Mouse (Mus musculus): ENCODE data around the gene Tcirg1. TPM values are rescaled to one million over a fixed set of nuclear protein-coding genes. Genes with fewer than 3 reads are reported as not detected.

Gene Tcirg1
- total RNA-seq, 1 experiment, result 55.2 TPM

GRCm38 (mm10) chr19:3857220-3857619, 49.7 kb downstream of the Tcirg1 start:
- TF ChIP-seq HCFC1 (IDR thresholded peaks at IDR 0.05; ENCODE audit: borderline replicate concordance, insufficient read depth, low read length) (no peak), MAFK (IDR thresholded peaks at IDR 0.05; ENCODE audit: insufficient read depth, low read depth, low read length) (no peak), ZNF384 (IDR thresholded peaks at IDR 0.05; ENCODE audit: low read depth, low read length) (no peak), CHD2 (IDR thresholded peaks at IDR 0.05; ENCODE audit: low read depth, low read length) (no peak), ZC3H11A (IDR thresholded peaks at IDR 0.05; ENCODE audit: borderline replicate concordance, low read depth, low read length) (no peak)
- H3K4me3 ChIP-seq (ENCODE audit: insufficient read depth in 1 of 2, low read depth in 1 of 2, low read length in 2 of 2, poor library complexity in 1 of 2, severe bottlenecking in 1 of 2), result no peak overlapping the region
- H3K4me1 ChIP-seq (ENCODE audit: control insufficient read depth in 2 of 2, insufficient read depth in 2 of 2, low read length in 2 of 2, poor library complexity in 1 of 2), result peaks cover 2 to 12% of the 10 kb centered on the region in 2 experiments; a peak in 2 of 4 replicates
- H3K27ac ChIP-seq (ENCODE audit: insufficient read depth, low read depth, low read length, poor library complexity, severe bottlenecking), result no peak overlapping the region
- in situ Hi-C loops (cut with MboI; ENCODE audit: low sequenced_read_pairs in 2 of 2, unreplicated experiment in 2 of 2), result no loop called here
- no peak for DNase-seq (ENCODE audit: low read depth, low spot score)
- H3K9me3 ChIP-seq (ENCODE audit: control insufficient read depth, insufficient read depth, low read depth, low read length), result no peaks in the 10 kb centered on the region
- peaks cover 3% of the 10 kb centered on the region; the same call in 1 of the 2 replicates for H3K36me3 ChIP-seq (ENCODE audit: control insufficient read depth, insufficient read depth, low read length, poor library complexity, severe bottlenecking)
- no peak overlapping the region for H3K9ac ChIP-seq (ENCODE audit: insufficient read depth, low read depth, low read length, poor library complexity, severe bottlenecking)

- in situ Hi-C loops (cut with MboI; ENCODE audit: low sequenced_read_pairs in 2 of 2, unreplicated experiment in 2 of 2), result no loop called here
- peak; percentile 22 for DNase-seq (ENCODE audit: low read depth, low spot score)
- Histone ChIP-seq H3K4me3 (ENCODE audit: insufficient read depth in 1 of 2, low read depth in 1 of 2, low read length in 2 of 2, poor library complexity in 1 of 2, severe bottlenecking in 1 of 2) (peak overlapping the region; percentile 30 to 37; a peak in 3 of 4 replicates), H3K9me3 (ENCODE audit: control insufficient read depth, insufficient read depth, low read depth, low read length) (no peaks in the 10 kb centered on the region), H3K36me3 (ENCODE audit: control insufficient read depth, insufficient read depth, low read length, poor library complexity, severe bottlenecking) (0 out of 2 replicates have a peak, but pooled peaks cover under 1% of the 10 kb centered on the region), H3K4me1 (ENCODE audit: control insufficient read depth in 2 of 2, insufficient read depth in 2 of 2, low read length in 2 of 2, poor library complexity in 1 of 2) (peaks cover 2 to 10% of the 10 kb centered on the region in 2 experiments; a peak in 2 of 4 replicates), H3K27ac (ENCODE audit: insufficient read depth, low read depth, low read length, poor library complexity, severe bottlenecking) (peak overlapping the region; percentile 6; the same call in 1 of the 2 replicates), H3K9ac (ENCODE audit: insufficient read depth, low read depth, low read length, poor library complexity, severe bottlenecking) (no peak overlapping the region; the same call in 1 of the 2 replicates)
- TF ChIP-seq CHD2 (IDR thresholded peaks at IDR 0.05; ENCODE audit: low read depth, low read length), result no peak
Measured at GRCm38 (mm10) chr19:3855601-3856000, 51.3 kb downstream of the Tcirg1 start.

GRCm38 (mm10) chr19:3855091-3855490, 51.8 kb downstream of the Tcirg1 start:
- TF ChIP-seq HCFC1 (IDR thresholded peaks at IDR 0.05; ENCODE audit: borderline replicate concordance, insufficient read depth, low read length) (no peak), ZC3H11A (IDR thresholded peaks at IDR 0.05; ENCODE audit: borderline replicate concordance, low read depth, low read length) (no peak), CHD2 (IDR thresholded peaks at IDR 0.05; ENCODE audit: low read depth, low read length) (no peak), MAFK (IDR thresholded peaks at IDR 0.05; ENCODE audit: insufficient read depth, low read depth, low read length) (no peak), ZNF384 (IDR thresholded peaks at IDR 0.05; ENCODE audit: low read depth, low read length) (no peak)
- DNase-seq (ENCODE audit: low read depth, low spot score), result no peak
- no peaks in the 10 kb centered on the region for H3K36me3 ChIP-seq (ENCODE audit: control insufficient read depth, insufficient read depth, low read length, poor library complexity, severe bottlenecking)
- H3K9me3 ChIP-seq (ENCODE audit: control insufficient read depth, insufficient read depth, low read depth, low read length), result no peaks in the 10 kb centered on the region
- peak overlapping the region; percentile 30 to 37; a peak in 3 of 4 replicates for H3K4me3 ChIP-seq (ENCODE audit: insufficient read depth in 1 of 2, low read depth in 1 of 2, low read length in 2 of 2, poor library complexity in 1 of 2, severe bottlenecking in 1 of 2)
- 0 out of 2 replicates have a peak overlapping the region, but pooled peaks have one; percentile 14 for H3K9ac ChIP-seq (ENCODE audit: insufficient read depth, low read depth, low read length, poor library complexity, severe bottlenecking)
- peak overlapping the region; percentile 6; the same call in 1 of the 2 replicates for H3K27ac ChIP-seq (ENCODE audit: insufficient read depth, low read depth, low read length, poor library complexity, severe bottlenecking)
- in situ Hi-C loops (cut with MboI; ENCODE audit: low sequenced_read_pairs in 2 of 2, unreplicated experiment in 2 of 2), result no loop called here
- peaks cover 2 to 10% of the 10 kb centered on the region in 2 experiments; a peak in 2 of 4 replicates for H3K4me1 ChIP-seq (ENCODE audit: control insufficient read depth in 2 of 2, insufficient read depth in 2 of 2, low read length in 2 of 2, poor library complexity in 1 of 2)

GRCm38 (mm10) chr19:3853891-3854290, 53.0 kb downstream of the Tcirg1 start:
- no peak for DNase-seq (ENCODE audit: low read depth, low spot score)
- peak overlapping the region in 1 of 2 experiments; percentile 6; a peak in 2 of 4 replicates for H3K4me3 ChIP-seq (ENCODE audit: insufficient read depth in 1 of 2, low read depth in 1 of 2, low read length in 2 of 2, poor library complexity in 1 of 2, severe bottlenecking in 1 of 2)
- no peak overlapping the region for H3K27ac ChIP-seq (ENCODE audit: insufficient read depth, low read depth, low read length, poor library complexity, severe bottlenecking)
- in situ Hi-C loops (cut with MboI; ENCODE audit: low sequenced_read_pairs in 2 of 2, unreplicated experiment in 2 of 2), result no loop called here
- no peaks in the 10 kb centered on the region for H3K36me3 ChIP-seq (ENCODE audit: control insufficient read depth, insufficient read depth, low read length, poor library complexity, severe bottlenecking)
- H3K4me1 ChIP-seq (ENCODE audit: control insufficient read depth in 2 of 2, insufficient read depth in 2 of 2, low read length in 2 of 2, poor library complexity in 1 of 2), result peaks cover 2 to 14% of the 10 kb centered on the region in 2 experiments; a peak in 2 of 4 replicates
- peak overlapping the region; percentile 23; the same call in 1 of the 2 replicates for H3K9ac ChIP-seq (ENCODE audit: insufficient read depth, low read depth, low read length, poor library complexity, severe bottlenecking)
- no peaks in the 10 kb centered on the region for H3K9me3 ChIP-seq (ENCODE audit: control insufficient read depth, insufficient read depth, low read depth, low read length)
- no peak for TF ChIP-seq HCFC1 (IDR thresholded peaks at IDR 0.05; ENCODE audit: borderline replicate concordance, insufficient read depth, low read length)
- no peak for TF ChIP-seq ZC3H11A (IDR thresholded peaks at IDR 0.05; ENCODE audit: borderline replicate concordance, low read depth, low read length)
- TF ChIP-seq ZNF384 (IDR thresholded peaks at IDR 0.05; ENCODE audit: low read depth, low read length), result no peak
- TF ChIP-seq CHD2 (IDR thresholded peaks at IDR 0.05; ENCODE audit: low read depth, low read length), result no peak
- TF ChIP-seq MAFK (IDR thresholded peaks at IDR 0.05; ENCODE audit: insufficient read depth, low read depth, low read length), result no peak
